ENCODE assay signal across 27 mouse cellular contexts in the genomic region with DNA sequence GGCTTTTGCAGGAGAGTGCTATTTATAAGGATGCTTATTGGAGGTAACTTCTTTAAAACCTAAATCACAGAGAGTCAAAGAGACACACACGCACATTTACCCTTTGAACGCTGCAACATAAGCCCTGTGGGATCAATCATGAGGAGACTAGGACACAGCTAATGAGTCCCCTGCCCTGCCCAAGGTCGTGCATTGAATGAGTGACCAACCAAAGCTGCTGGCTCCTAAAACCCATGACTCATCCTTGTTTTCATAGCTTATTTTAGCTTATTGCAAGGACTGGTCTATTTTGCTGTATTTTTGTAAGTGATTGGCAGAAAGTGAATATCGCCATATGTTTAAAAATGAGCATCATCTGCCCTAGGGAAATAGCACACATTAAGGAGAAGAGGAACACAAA. TPM values are rescaled to one million over a fixed set of nuclear protein-coding genes. Genes with fewer than 3 reads are reported as not detected.
A peak's percentile ranks its signal among the peaks of the same experiment; 100 is the strongest.
DNase-seq lines count a peak whose midpoint lies in the region; ATAC-seq and TF ChIP-seq lines count a peak whose summit lies in the region.
"Had no signal": no experiment of that assay in that cellular context is flagged by ENCODE, and none has a peak within 500 bp of the region (broad histone marks: within the 10 kb centered on the region; RNA-seq: fewer than 3 reads in every experiment).

No protein-coding gene starts in this region.

- H3K36me3 ChIP-seq in ES-Bruce4 (ENCODE audit: control insufficient read depth, insufficient read depth, low read length, poor library complexity, severe bottlenecking): no peaks in the 10 kb centered on the region
- H3K36me3 ChIP-seq: embryonic facial prominence, embryonic 13.5 days; forebrain, embryonic 10.5 days; G1E; heart, embryonic 12.5 days; hindbrain, embryonic 13.5 days; limb, embryonic 13.5 days; liver, embryonic 12.5 days; neural tube, embryonic 12.5 days had no signal

- TF ChIP-seq EP300 in ES-Bruce4 (IDR thresholded peaks at IDR 0.05; ENCODE audit: insufficient read depth, low read depth, low read length): 0 out of 2 replicates have a peak, but pooled peaks have one; percentile 72

- no peak overlapping the region for H3K4me3 ChIP-seq in ES-Bruce4 (ENCODE audit: low read depth, low read length)
- H3K4me3 ChIP-seq: embryonic facial prominence, embryonic 13.5 days; forebrain, embryonic 10.5 days; heart, embryonic 12.5 days; hindbrain, embryonic 13.5 days; limb, embryonic 13.5 days; liver, embryonic 12.5 days; myocyte; neural tube, embryonic 12.5 days had no signal

- peak; percentile 76 for ATAC-seq in frontal cortex, adult (ENCODE audit: low TSS enrichment)
- ATAC-seq: intestine, embryonic 16.5 days; liver, embryonic 12.5 days; liver, postnatal 0 days had no signal

- H3K27me3 ChIP-seq in ES-Bruce4 (ENCODE audit: control insufficient read depth, insufficient read depth, low read length, poor library complexity, severe bottlenecking): no peaks in the 10 kb centered on the region
- H3K27me3 ChIP-seq: CH12.LX; embryonic facial prominence, embryonic 13.5 days; heart, embryonic 12.5 days; hindbrain, embryonic 13.5 days; limb, embryonic 13.5 days; liver, embryonic 12.5 days; neural tube, embryonic 12.5 days had no signal

- peaks cover 2% of the 10 kb centered on the region; the same call in 1 of the 2 replicates for H3K9me3 ChIP-seq in ES-Bruce4 (replicated peaks; ENCODE audit: control insufficient read depth, insufficient read depth, low read length, poor library complexity, severe bottlenecking)
- H3K9me3 ChIP-seq: embryonic facial prominence, embryonic 13.5 days; forebrain, embryonic 10.5 days; G1E; heart, embryonic 12.5 days; hindbrain, embryonic 13.5 days; liver, embryonic 12.5 days; neural tube, embryonic 12.5 days had no signal

- peak overlapping the region; percentile 90 for H3K27ac ChIP-seq in ES-Bruce4 (ENCODE audit: insufficient read depth, low read length)
- H3K27ac ChIP-seq: embryonic facial prominence, embryonic 13.5 days; forebrain, embryonic 10.5 days; hindbrain, embryonic 13.5 days; kidney, postnatal 0 days; limb, embryonic 13.5 days; liver, embryonic 12.5 days; neural tube, embryonic 12.5 days had no signal

- no peak for DNase-seq in frontal cortex, postnatal 14 days (ENCODE audit: low spot score in 2 of 2)
- DNase-seq in adrenal gland, postnatal 10 days: peak; percentile 32
- DNase-seq in brain, embryonic 14.5 days (ENCODE audit: low read depth): peak; percentile 20
- no peak for DNase-seq in layer of hippocampus, adult 8-10 months (ENCODE audit: low spot score in 2 of 2)
- DNase-seq in urinary bladder, postnatal 14 days (ENCODE audit: low spot score): no peak
- DNase-seq: cerebellum, adult 11-12 months; cerebellum, postnatal 10 days; gastrocnemius, postnatal 25 days; heart, adult 18-20 months; heart, postnatal 4 days; kidney, adult 8-10 months; liver, postnatal 0 days; lung, postnatal 36 days had no signal

- no peak for TF ChIP-seq POLR2A in ES-Bruce4 (IDR thresholded peaks at IDR 0.05; ENCODE audit: insufficient read depth, low read length)
- no peak for TF ChIP-seq POLR2A in brain, embryonic 14.5 days (IDR thresholded peaks at IDR 0.05; ENCODE audit: borderline replicate concordance, extremely low read depth, insufficient read depth, insufficient read length, poor library complexity, severe bottlenecking)

- peaks cover 10% of the 10 kb centered on the region for H3K4me1 ChIP-seq in ES-Bruce4 (ENCODE audit: control insufficient read depth, insufficient read depth, low read length)
- H3K4me1 ChIP-seq: forebrain, embryonic 10.5 days; heart, embryonic 12.5 days; hindbrain, embryonic 13.5 days; neural tube, embryonic 12.5 days had no signal

- H3K9ac ChIP-seq in ES-Bruce4 (ENCODE audit: low read depth, poor library complexity, severe bottlenecking): no peak overlapping the region
- H3K9ac ChIP-seq: embryonic facial prominence, embryonic 13.5 days; heart, embryonic 12.5 days; hindbrain, embryonic 13.5 days; limb, embryonic 13.5 days; liver, embryonic 12.5 days; liver, postnatal 0 days; neural tube, embryonic 12.5 days had no signal

- TF ChIP-seq CTCF in ES-Bruce4 (IDR thresholded peaks at IDR 0.05; ENCODE audit: low read depth, low read length): no peak
- no peak for TF ChIP-seq CTCF in brain, embryonic 14.5 days (IDR thresholded peaks at IDR 0.05; ENCODE audit: borderline replicate concordance, extremely low read depth, insufficient read depth, insufficient read length)

RNA-seq across cellular contexts. Expression of a gene that starts 17.6 kb away (rescaled TPM):
- polyA plus RNA-seq in ES-Bruce4 (2011; ENCODE audit: insufficient read depth, insufficient read length, low read depth, missing spikeins): 156 and 173 TPM in 2 replicates
- 10 to 100 TPM; 35.4 to 48.2 TPM for total RNA-seq in adrenal gland, postnatal 10 days (2021)
- 57.6 and 59.7 TPM in 2 replicates for polyA plus RNA-seq in brain, embryonic 14.5 days (2012; rRNA removed)
- total RNA-seq in layer of hippocampus, adult 8-10 months (2022): 10 to 100 TPM; 58.7 to 66.5 (median 63.0) TPM

Comparison
In these comparisons a context has a peak if more than half of its experiments do, and no peak if none do; other contexts are left out.
1. DNase-seq: peak in adrenal gland, postnatal 10 days (single experiment) and brain, embryonic 14.5 days (single experiment); none in frontal cortex, postnatal 14 days (0 of 2), layer of hippocampus, adult 8-10 months (0 of 2) and urinary bladder, postnatal 14 days (single experiment).